Mouse (Mus musculus) testis, adult 2 months (tissue): ENCODE data around the gene Minar1.

Source experiments
- CTCF ChIP-seq: fragments of 200-500 bp; IDR thresholded peaks from 2 replicates; pipeline ENCODE4 v1.5.1; 2012; ENCODE audit warnings: low read depth, mild to moderate bottlenecking, inconsistent platforms, low read length, moderate library complexity; ENCODE audit not compliant: control insufficient read depth, insufficient read depth, insufficient replicate concordance
- POLR2A ChIP-seq: fragments of 200-500 bp; IDR thresholded peaks from 2 replicates; pipeline ENCODE4 v1.6.1; 2012; ENCODE audit warnings: low read depth, mild to moderate bottlenecking, inconsistent platforms, low read length, moderate library complexity; ENCODE audit not compliant: control insufficient read depth

GRCm38 (mm10) chr9:89620347-89620746 lies 2.6 kb downstream of the Minar1 start:
- TF ChIP-seq CTCF = no peak
- TF ChIP-seq POLR2A = no peak
